Comparison of ENCODE assay signal across 9 mouse cellular contexts in the genomic region with DNA sequence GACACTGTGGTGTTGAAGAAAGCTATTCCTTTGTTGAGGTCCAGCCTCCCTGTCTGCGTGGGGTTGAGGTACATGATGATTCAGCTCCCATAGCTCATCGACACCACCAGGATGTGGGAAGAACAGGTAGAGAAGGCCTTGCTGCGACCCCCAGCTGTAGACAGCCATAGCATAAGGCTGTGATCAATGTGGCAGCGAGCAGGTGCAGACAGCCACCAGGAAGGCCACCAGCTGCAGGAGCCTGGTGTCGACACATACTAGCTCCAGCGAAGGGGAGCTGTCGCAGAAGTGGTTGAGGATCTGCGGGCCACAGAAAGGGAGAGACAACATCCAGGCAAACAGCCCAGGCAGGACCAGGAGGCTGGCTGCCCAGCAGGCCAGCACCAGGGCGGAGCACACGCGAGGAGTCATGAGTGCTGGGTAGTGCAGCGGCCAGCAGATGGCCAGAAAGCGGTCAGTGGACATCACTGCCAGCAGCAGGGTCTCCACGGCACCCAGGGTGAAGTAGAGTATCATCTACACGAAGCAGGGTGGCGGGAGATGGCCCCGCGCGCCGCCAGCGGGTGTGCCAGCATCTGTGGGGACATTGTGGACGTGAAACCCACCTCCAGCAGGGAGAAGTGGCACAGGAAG. TPM values are rescaled to one million over a fixed set of nuclear protein-coding genes. Genes with fewer than 3 reads are reported as not detected.
DNase-seq lines count a peak whose midpoint lies in the region; ATAC-seq and TF ChIP-seq lines count a peak whose summit lies in the region.
"Had no signal": no experiment of that assay in that cellular context is flagged by ENCODE, and none has a peak within 500 bp of the region (broad histone marks: within the 10 kb centered on the region; RNA-seq: fewer than 3 reads in every experiment).

No protein-coding gene starts in this region.

- H3K9me3 ChIP-seq in lung, embryonic 14.5 days (ENCODE audit: low read depth, low read length), result no peaks in the 10 kb centered on the region
- H3K9me3 ChIP-seq in heart, postnatal 0 days (replicated peaks; ENCODE audit: control insufficient read depth, low read length), result no peaks in the 10 kb centered on the region
- H3K9me3 ChIP-seq in liver, embryonic 11.5 days (ENCODE audit: control insufficient read depth, low read length), result no peaks in the 10 kb centered on the region
- no peaks in the 10 kb centered on the region for H3K9me3 ChIP-seq in stomach, embryonic 14.5 days (ENCODE audit: control insufficient read depth, low read depth, low read length)

- 24% methylated on average over 22 of the region's 22 CpGs for WGBS in lung, embryonic 14.5 days
- WGBS in heart, postnatal 0 days, result 15% methylated on average over 22 of the region's 22 CpGs
- WGBS in liver, embryonic 11.5 days, result 32% methylated on average over 22 of the region's 22 CpGs
- 28% methylated on average over 22 of the region's 22 CpGs for WGBS in stomach, embryonic 14.5 days

- no peak for ATAC-seq in lung, embryonic 14.5 days (ENCODE audit: insufficient read depth)
- 0 out of 2 replicates have a peak, but pooled peaks have one; percentile 30 for ATAC-seq in heart, postnatal 0 days (ENCODE audit: insufficient read depth, low read depth)
- ATAC-seq in liver, embryonic 11.5 days (replicated peaks; ENCODE audit: low FRiP score), result no peak; the same call in 1 of the 2 replicates
- no peak for ATAC-seq in stomach, embryonic 14.5 days (ENCODE audit: insufficient number of reproducible peaks, insufficient read depth, low FRiP score, low read depth)
- no peak for ATAC-seq in erythroblast, adult 5-6 weeks (replicated peaks; ENCODE audit: low FRiP score, poor library complexity, severe bottlenecking)
- ATAC-seq in monocyte, adult 5-6 weeks (replicated peaks; ENCODE audit: insufficient number of reproducible peaks, low FRiP score, low TSS enrichment, poor library complexity, severe bottlenecking), result no peak

- no peaks in the 10 kb centered on the region for H3K4me1 ChIP-seq in lung, embryonic 14.5 days (ENCODE audit: insufficient read depth)
- no peaks in the 10 kb centered on the region; the same call in 1 of the 2 replicates for H3K4me1 ChIP-seq in heart, postnatal 0 days (ENCODE audit: control insufficient read depth, insufficient read depth)
- no peaks in the 10 kb centered on the region for H3K4me1 ChIP-seq in liver, embryonic 11.5 days (replicated peaks; ENCODE audit: control insufficient read depth, insufficient read depth, low read length)
- H3K4me1 ChIP-seq in stomach, embryonic 14.5 days (ENCODE audit: control insufficient read depth, insufficient read depth, low read length), result no peaks in the 10 kb centered on the region

- peak overlapping the region; percentile 16; the same call in 1 of the 2 replicates for H3K9ac ChIP-seq in lung, embryonic 14.5 days
- H3K9ac ChIP-seq in heart, postnatal 0 days (replicated peaks; ENCODE audit: low read depth, low read length), result peak overlapping the region; percentile 3; the same call in 1 of the 2 replicates
- no peak overlapping the region for H3K9ac ChIP-seq in liver, embryonic 11.5 days (ENCODE audit: low read depth, low read length)
- no peak overlapping the region for H3K9ac ChIP-seq in stomach, embryonic 14.5 days (replicated peaks; ENCODE audit: low read depth, low read length)

- H3K27ac ChIP-seq in lung, embryonic 14.5 days (ENCODE audit: low read depth), result no peak overlapping the region
- no peak overlapping the region for H3K27ac ChIP-seq in heart, postnatal 0 days (ENCODE audit: low read depth)
- no peak overlapping the region for H3K27ac ChIP-seq in liver, embryonic 11.5 days (ENCODE audit: low read depth, low read length)
- H3K27ac ChIP-seq in stomach, embryonic 14.5 days (ENCODE audit: low read length), result no peak overlapping the region

- H3K27me3 ChIP-seq in lung, embryonic 14.5 days (ENCODE audit: insufficient read depth, low read length), result peaks cover 12% of the 10 kb centered on the region
- no peaks in the 10 kb centered on the region for H3K27me3 ChIP-seq in heart, postnatal 0 days (ENCODE audit: control insufficient read depth, insufficient read depth, low read length)
- peaks cover 11% of the 10 kb centered on the region for H3K27me3 ChIP-seq in liver, embryonic 11.5 days (replicated peaks; ENCODE audit: control insufficient read depth, insufficient read depth, low read length)
- H3K27me3 ChIP-seq in stomach, embryonic 14.5 days (ENCODE audit: control insufficient read depth, insufficient read depth, low read length), result no peaks in the 10 kb centered on the region

- DNase-seq in lung, embryonic 14.5 days, result peak; percentile 26
- no peak for DNase-seq in lung, postnatal 10 days
- no peak for DNase-seq in heart, postnatal 0 days (ENCODE audit: low spot score)
- DNase-seq in liver, embryonic 11.5 days (ENCODE audit: low spot score), result no peak
- DNase-seq: cerebellum, adult 9-11 months had no signal

- no peak for TF ChIP-seq EP300 in heart, postnatal 0 days (IDR thresholded peaks at IDR 0.05; ENCODE audit: low read depth)

- H3K36me3 ChIP-seq in lung, embryonic 14.5 days (ENCODE audit: insufficient read depth), result no peaks in the 10 kb centered on the region
- H3K36me3 ChIP-seq in heart, postnatal 0 days (replicated peaks; ENCODE audit: control insufficient read depth, insufficient read depth, low read length), result no peaks in the 10 kb centered on the region
- H3K36me3 ChIP-seq in liver, embryonic 11.5 days (ENCODE audit: control insufficient read depth, insufficient read depth, low read length), result no peaks in the 10 kb centered on the region
- no peaks in the 10 kb centered on the region for H3K36me3 ChIP-seq in stomach, embryonic 14.5 days (ENCODE audit: control insufficient read depth, insufficient read depth, low read length)

- peak overlapping the region; percentile 4; the same call in 1 of the 2 replicates for H3K4me3 ChIP-seq in lung, embryonic 14.5 days (ENCODE audit: low read depth, low read length)
- H3K4me3 ChIP-seq in heart, postnatal 0 days (ENCODE audit: low read depth, low read length), result peak overlapping the region; percentile 29
- H3K4me3 ChIP-seq in liver, embryonic 11.5 days (ENCODE audit: low read depth, low read length), result no peak overlapping the region
- H3K4me3 ChIP-seq in stomach, embryonic 14.5 days (ENCODE audit: low read depth, low read length), result peak overlapping the region; percentile 8; the same call in 1 of the 2 replicates

- no peak; the same call in 1 of the 2 replicates for TF ChIP-seq CTCF in lung, embryonic 14.5 days (IDR thresholded peaks at IDR 0.05; ENCODE audit: low read depth)
- peak; percentile 24; the same call in 1 of the 2 replicates for TF ChIP-seq CTCF in heart, postnatal 0 days (IDR thresholded peaks at IDR 0.05; ENCODE audit: low read depth)

- H3K4me2 ChIP-seq in lung, embryonic 14.5 days, result peak overlapping the region; percentile 40; the same call in 1 of the 2 replicates
- peak overlapping the region; percentile 49 for H3K4me2 ChIP-seq in heart, postnatal 0 days (ENCODE audit: low read depth, low read length)
- H3K4me2 ChIP-seq in liver, embryonic 11.5 days, result peak overlapping the region; percentile 47
- H3K4me2 ChIP-seq in stomach, embryonic 14.5 days (replicated peaks; ENCODE audit: low read depth, low read length), result peak overlapping the region; percentile 20; the same call in 1 of the 2 replicates

RNA-seq across cellular contexts. Expression of gene Nlrp12, which starts 15.0 kb away (rescaled TPM):
- polyA plus RNA-seq in lung, embryonic 14.5 days (2014; fragmentation: Nextera tagmentation; extraction: Ambion mirVana), result not detected in 2 replicates
- under 0.01 TPM in 1 of 2 replicates, not detected in the other for total RNA-seq in heart, postnatal 0 days (2014; rRNA removed; ENCODE audit: low replicate concordance)
- 0.01 TPM in 2 replicates for polyA plus RNA-seq in heart, postnatal 0 days (2015; fragmentation: Nextera tagmentation; extraction: Ambion mirVana)
- polyA plus RNA-seq in liver, embryonic 11.5 days (2014; fragmentation: Nextera tagmentation; extraction: Ambion mirVana), result 0.06 and 0.07 TPM in 2 replicates
- not detected in 2 replicates for polyA plus RNA-seq in stomach, embryonic 14.5 days (2014; fragmentation: Nextera tagmentation; extraction: Ambion mirVana)
- 0.19 and 0.63 TPM in 2 replicates for total RNA-seq in erythroblast, adult 5-6 weeks (2015; ENCODE audit: low replicate concordance)
- total RNA-seq in erythroblast, adult 5-6 weeks (2017; ENCODE audit: low replicate concordance), result 1.5 and 2.4 TPM in 2 replicates
- 2.6 to 2.9 TPM in 2 of 3 replicates, not detected in the other for total RNA-seq in monocyte, adult 5-6 weeks (2017)
- total RNA-seq: gastrocnemius, postnatal 4 days had no signal

RNA-seq across cellular contexts. Expression of gene Myadm, which starts 24.4 kb away (rescaled TPM):
- 138 and 147 TPM in 2 replicates for polyA plus RNA-seq in lung, embryonic 14.5 days (2014; fragmentation: Nextera tagmentation; extraction: Ambion mirVana)
- total RNA-seq in heart, postnatal 0 days (2014; rRNA removed; ENCODE audit: low replicate concordance), result 223 and 238 TPM in 2 replicates
- polyA plus RNA-seq in heart, postnatal 0 days (2015; fragmentation: Nextera tagmentation; extraction: Ambion mirVana), result 119 and 123 TPM in 2 replicates
- 31.3 and 32.7 TPM in 2 replicates for polyA plus RNA-seq in liver, embryonic 11.5 days (2014; fragmentation: Nextera tagmentation; extraction: Ambion mirVana)
- polyA plus RNA-seq in stomach, embryonic 14.5 days (2014; fragmentation: Nextera tagmentation; extraction: Ambion mirVana), result 204 and 212 TPM in 2 replicates
- total RNA-seq in erythroblast, adult 5-6 weeks (2015; ENCODE audit: low replicate concordance), result 18.4 and 20.5 TPM in 2 replicates
- total RNA-seq in erythroblast, adult 5-6 weeks (2017; ENCODE audit: low replicate concordance), result 4.0 and 7.3 TPM in 2 replicates
- total RNA-seq in monocyte, adult 5-6 weeks (2017), result 50.6 to 61.2 TPM (median 60.3 TPM) in 3 replicates

RNA-seq across cellular contexts. Expression of gene Prkcg, which starts 24.5 kb away (rescaled TPM):
- polyA plus RNA-seq in lung, embryonic 14.5 days (2014; fragmentation: Nextera tagmentation; extraction: Ambion mirVana), result 0.14 and 0.25 TPM in 2 replicates
- 1.8 and 4.2 TPM in 2 replicates for total RNA-seq in heart, postnatal 0 days (2014; rRNA removed; ENCODE audit: low replicate concordance)
- 0.30 and 0.40 TPM in 2 replicates for polyA plus RNA-seq in heart, postnatal 0 days (2015; fragmentation: Nextera tagmentation; extraction: Ambion mirVana)
- polyA plus RNA-seq in liver, embryonic 11.5 days (2014; fragmentation: Nextera tagmentation; extraction: Ambion mirVana), result not detected in 2 replicates
- polyA plus RNA-seq in stomach, embryonic 14.5 days (2014; fragmentation: Nextera tagmentation; extraction: Ambion mirVana), result 0.39 and 0.75 TPM in 2 replicates
- total RNA-seq in erythroblast, adult 5-6 weeks (2015; ENCODE audit: low replicate concordance), result not detected in 2 replicates
- total RNA-seq in erythroblast, adult 5-6 weeks (2017; ENCODE audit: low replicate concordance), result 0.77 TPM in 1 of 2 replicates, not detected in the other
- total RNA-seq in monocyte, adult 5-6 weeks (2017), result 1.9 to 7.0 TPM (median 3.2 TPM) in 3 replicates

Comparison
In these comparisons a context has a peak if more than half of its experiments do, and no peak if none do; other contexts are left out.
1. H3K9ac ChIP-seq: peak in lung, embryonic 14.5 days (single experiment) and heart, postnatal 0 days (single experiment); none in liver, embryonic 11.5 days (single experiment) and stomach, embryonic 14.5 days (single experiment).
2. Peak in every context shown above with its lines, with median percentiles within 50 percentile points of each other: H3K4me2 ChIP-seq.